Mouse (Mus musculus) inflammation-experienced regulatory T-cells, adult 16 weeks (primary cell): ENCODE results near the gene Gca. TPM values are rescaled to one million over a fixed set of nuclear protein-coding genes. Genes with fewer than 3 reads are reported as not detected.

Experiments used
- polyA plus RNA-seq: library from polyadenylated mRNA; unstranded; fragments of 100-300 nt; shearing (Covaris generic); gene quantifications from one replicate; pipeline ENCODE4 v1.2.1, GENCODE M21; 2017

Gca gene
- polyA plus RNA-seq: 1.4 TPM

DNA sequence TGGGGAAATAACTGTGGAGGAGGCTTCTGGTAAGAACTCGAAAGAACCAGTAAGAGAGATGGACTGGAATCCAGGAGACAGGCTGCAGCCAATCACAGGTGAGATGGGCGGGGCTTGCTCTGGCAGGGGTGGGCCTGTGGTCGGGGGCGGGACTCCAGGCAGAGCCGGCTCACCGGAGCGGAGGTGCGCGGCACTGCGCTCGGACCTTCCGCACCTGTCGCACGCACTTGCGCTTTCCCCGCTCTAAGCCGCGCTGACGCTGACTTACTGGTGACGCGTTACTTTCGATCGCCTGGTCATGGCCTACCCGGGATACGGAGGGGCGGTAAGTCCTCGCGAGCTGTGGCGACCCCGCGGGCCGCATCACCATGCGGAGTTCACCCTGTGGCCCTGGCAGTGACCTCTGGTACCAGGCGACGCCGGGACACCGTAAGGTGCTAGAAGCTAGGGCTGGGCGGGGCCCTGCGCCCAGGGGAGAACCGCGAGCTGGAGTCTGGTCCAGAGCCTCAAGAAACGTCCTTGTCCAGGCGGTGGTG lies at the start of gene Gca:
Gca (plus strand) TSS at position 151 of the 536 bp plus-strand sequence.

DNA sequence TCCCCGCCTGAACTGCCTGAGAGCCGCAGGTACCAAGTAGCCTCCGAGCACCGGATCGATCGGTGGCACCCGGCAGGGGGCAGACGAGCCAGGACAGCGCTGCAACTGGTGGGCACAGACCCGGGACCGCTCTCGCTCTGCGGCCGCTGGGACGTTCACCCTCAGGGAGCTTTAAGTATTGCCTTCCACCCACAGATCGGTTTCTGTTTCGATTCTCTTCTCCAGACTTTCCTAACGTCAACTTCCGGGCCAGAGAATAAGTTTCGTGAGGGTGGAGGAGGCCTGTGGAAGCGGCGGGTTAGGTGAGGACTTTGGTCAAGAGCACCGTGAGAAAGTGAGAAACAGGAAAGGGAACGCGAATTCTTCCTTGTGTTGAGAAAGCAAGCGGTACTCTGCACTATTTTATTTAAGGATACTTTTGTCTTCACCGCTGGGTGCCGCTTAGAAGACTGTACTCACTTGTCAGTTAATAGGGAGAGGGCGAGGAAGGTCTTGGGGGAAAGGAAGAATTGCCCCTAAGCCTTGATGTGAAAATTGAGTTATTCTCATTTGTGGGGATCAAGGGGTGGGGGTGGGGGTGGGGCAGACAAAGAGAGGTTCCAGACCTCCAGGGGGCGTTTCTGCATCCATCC lies 18.0 kb upstream of the Gca start, which contains the start of gene Ifih1:
Ifih1 (minus strand) TSS at position 242 of the 632 bp plus-strand sequence.

Other genes with a start within 250 kb of the Gca start
- gene Gcg, start 180.6 kb upstream of the Gca start, polyA plus RNA-seq: not detected
- gene Fap, start 90.2 kb upstream of the Gca start, polyA plus RNA-seq: 0.30 TPM
- 17.3 TPM for gene Ifih1, start 18.0 kb upstream of the Gca start, polyA plus RNA-seq